Mouse (Mus musculus) c-Kit-negative CD71-positive TER-119-positive erythroid progenitor cells, embryonic 14.5 days (primary cell): ENCODE data around the gene Ldb2.

Experiments
- DNase-seq: peaks from one replicate; pipeline ENCODE4 v3.0.0-alpha.2; 2013; ENCODE audit warnings: low read depth, low spot score

Gene Ldb2

GRCm38 (mm10) chr5:44645952-44646841, 153.3 kb downstream of the Ldb2 start:
- no peak for DNase-seq

GRCm38 (mm10) chr5:44643079-44643478, 156.4 kb downstream of the Ldb2 start:
- DNase-seq, result no peak

DNA sequence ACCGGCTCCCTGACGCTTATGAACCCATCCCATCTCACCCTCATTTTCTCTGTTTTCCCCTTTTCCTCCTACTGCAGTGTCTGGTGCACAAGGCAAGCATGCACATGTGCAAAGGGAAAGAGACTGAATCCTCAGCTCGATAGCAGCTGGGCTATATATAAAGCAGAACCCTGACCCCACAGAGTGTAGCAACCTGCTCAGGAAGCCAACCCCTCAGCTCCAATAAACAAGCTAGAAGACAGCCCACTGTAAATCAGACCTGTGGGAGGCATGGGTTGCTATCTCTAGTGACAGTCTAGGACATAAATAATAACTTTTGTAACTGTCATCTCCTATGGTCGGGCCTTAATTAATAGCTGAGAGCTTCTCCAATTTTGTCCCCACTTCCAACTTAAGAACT, 158.4 kb downstream of the Ldb2 start:
- DNase-seq, result no peak

GRCm38 (mm10) chr5:44635546-44635945, 163.9 kb downstream of the Ldb2 start:
- DNase-seq, result no peak

GRCm38 (mm10) chr5:44629034-44629625, 170.3 kb downstream of the Ldb2 start:
- DNase-seq, result no peak

- no peak for DNase-seq
Observed at GRCm38 (mm10) chr5:44627487-44627886, 172.0 kb downstream of the Ldb2 start.

DNA sequence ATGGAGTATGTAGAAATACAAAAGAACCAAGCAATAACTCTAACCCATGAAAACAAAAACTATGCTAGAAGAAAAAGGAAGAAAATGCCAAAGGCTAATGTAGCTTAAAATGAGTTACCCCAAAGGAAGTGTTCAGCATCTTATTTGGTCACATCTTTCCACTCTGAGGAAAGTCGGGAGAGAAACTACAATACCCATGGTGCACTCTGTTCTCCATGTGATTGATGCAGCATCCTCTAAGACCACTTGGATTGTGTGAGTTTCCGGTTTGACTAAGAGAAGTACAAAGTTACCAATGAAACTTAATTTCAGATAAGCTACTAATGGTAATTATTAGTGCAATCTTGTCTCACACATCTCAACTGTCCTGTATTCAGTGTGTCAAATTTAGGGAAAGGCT, 172.6 kb downstream of the Ldb2 start:
- no peak for DNase-seq

DNA sequence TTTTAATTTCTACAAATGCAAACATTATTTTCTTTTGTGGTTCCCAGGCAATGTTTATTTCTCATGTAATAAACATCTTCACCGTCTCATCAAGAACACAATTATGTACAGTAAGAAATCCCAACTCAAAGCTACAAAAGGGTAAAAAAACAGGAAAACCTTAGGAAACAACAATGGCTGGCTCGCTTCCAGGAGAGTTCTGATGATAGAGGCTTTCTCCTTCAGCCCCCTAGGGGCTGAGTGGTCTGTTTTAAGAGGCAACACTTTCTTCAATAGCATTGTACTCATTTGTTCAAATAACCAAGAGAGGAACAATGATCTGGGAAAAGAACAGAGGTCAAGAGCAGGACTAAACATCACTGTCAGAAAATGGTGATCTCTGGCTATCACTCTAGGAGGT, 173.4 kb downstream of the Ldb2 start:
- no peak for DNase-seq

GRCm38 (mm10) chr5:44615677-44616076, 183.8 kb downstream of the Ldb2 start:
- DNase-seq, result no peak

GRCm38 (mm10) chr5:44608901-44609300, 190.6 kb downstream of the Ldb2 start:
- DNase-seq, result no peak

- no peak for DNase-seq
Observed at GRCm38 (mm10) chr5:44601340-44601739, 198.1 kb downstream of the Ldb2 start.

- DNase-seq, result no peak
Observed at GRCm38 (mm10) chr5:44593522-44594218, 205.8 kb downstream of the Ldb2 start.

GRCm38 (mm10) chr5:44590750-44591149, 208.7 kb downstream of the Ldb2 start:
- no peak for DNase-seq

DNA sequence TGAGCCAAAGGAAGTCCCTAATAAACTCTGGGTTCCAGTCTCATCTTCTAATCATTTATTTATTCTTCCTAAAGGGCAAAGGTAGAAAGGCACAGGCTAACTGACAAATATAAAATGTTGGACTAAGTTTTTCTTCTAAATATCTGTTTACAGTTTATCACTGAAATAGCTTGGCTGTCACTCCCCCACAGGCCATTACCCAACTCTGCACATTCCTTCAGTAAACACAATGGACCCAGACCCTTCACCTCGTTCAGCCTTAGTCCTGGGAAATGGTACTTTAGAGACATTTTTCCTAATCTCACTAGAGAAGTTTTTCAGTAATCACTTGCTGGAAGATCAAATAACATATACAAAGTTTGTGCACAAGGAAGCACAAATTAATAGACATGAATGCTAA, 210.2 kb downstream of the Ldb2 start:
- no peak for DNase-seq

GRCm38 (mm10) chr5:44586571-44586970, 212.9 kb downstream of the Ldb2 start:
- no peak for DNase-seq

DNA sequence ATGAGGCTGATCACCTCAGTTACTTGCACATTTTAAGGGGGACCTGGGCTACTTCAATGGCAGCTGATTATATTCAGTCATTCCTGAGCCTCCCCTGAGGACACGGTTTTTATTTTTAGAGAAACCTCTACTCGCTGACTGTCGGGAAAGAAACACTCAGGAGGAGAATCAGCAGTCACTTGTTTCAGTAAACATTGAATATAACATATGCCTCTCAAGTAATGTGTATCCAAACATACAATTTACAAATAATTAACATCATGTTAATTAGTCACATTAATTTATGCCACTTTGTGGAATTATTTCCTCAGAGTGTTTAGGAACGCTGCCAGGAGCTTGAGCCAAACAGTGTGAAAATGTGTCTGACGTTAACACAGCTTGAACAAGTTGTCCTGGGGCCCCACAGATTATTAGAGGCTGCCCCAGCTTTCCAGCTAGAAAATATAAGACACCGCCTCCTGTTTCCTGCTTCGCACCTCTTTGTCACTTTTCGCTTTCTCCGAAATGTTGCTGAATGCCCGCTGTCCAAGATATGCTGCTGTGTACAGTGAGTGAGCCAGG, 219.5 kb downstream of the Ldb2 start:
- DNase-seq, result no peak

GRCm38 (mm10) chr5:44576682-44577349, 222.7 kb downstream of the Ldb2 start:
- no peak for DNase-seq

- DNase-seq, result no peak
Observed at GRCm38 (mm10) chr5:44574681-44575080, 224.8 kb downstream of the Ldb2 start.

DNA sequence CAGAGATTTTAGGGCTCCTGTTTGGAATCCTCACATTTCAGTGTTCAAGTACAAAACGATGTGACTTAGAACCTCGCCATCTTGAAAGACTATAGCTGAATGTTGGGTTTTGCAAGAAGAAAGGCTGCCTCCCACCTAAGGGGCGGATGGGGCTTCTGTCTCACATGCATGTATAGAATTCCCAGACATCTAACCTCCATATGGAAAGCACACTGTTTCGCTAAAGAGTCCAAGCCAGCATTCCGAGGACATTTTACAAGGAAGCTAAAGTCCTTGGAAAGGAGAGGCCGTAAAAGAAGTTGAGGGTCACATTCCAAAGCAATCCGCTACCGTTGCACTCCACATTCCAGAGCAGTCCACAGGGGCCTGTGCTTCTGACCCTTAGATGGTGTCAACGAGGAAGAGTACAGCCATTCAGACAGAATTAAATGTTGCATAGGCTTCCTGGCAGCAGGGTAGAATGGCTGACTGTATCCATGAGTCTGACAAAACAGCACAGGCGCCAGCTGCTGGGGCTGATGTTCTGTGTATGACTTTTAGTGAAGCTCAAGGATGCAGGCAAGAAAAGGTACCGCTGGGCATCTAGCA, 245.6 kb downstream of the Ldb2 start:
- no peak for DNase-seq

- no peak for DNase-seq
Observed at GRCm38 (mm10) chr5:44553155-44553554, 246.3 kb downstream of the Ldb2 start.

DNA sequence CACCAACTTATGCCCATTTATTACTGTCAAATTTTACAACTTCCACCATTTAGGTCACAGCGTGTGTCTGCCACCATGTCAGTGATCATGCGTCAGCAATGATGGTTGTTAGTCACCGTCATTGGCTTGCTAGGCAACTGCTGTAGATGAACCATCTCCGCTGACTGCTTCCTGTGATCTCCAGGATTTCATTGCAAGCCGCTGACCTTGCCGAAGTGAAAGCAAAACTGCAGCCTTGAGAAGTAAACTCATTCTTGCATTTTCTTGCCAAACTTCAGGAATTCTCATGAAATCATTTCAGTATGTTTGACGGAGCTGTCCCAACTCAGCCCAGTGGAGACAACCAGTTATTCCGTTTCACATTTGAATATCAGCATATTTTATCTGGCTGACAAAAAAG, 247.4 kb downstream of the Ldb2 start:
- DNase-seq, result no peak
